Mouse (Mus musculus) spleen, adult 2 months (tissue): ENCODE data around the gene Eme2. TPM values are rescaled to one million over a fixed set of nuclear protein-coding genes. Genes with fewer than 3 reads are reported as not detected.
A peak's percentile ranks its signal among the peaks of the same experiment; 100 is the strongest.

Experiments used
- DNase-seq, 2 experiments: peaks; one replicate each; pipeline versions ENCODE4 v3.0.0 to v3.0.0-alpha.2; 2012 to 2021; ENCODE audit warnings: low spot score in 2 of 2, low read depth in 1 of 2
- H3K27ac ChIP-seq: fragments of 200-500 bp; 2 replicates; pipeline ENCODE4 v1.5.1; 2012; ENCODE audit warnings: low read length, inconsistent platforms; ENCODE audit not compliant: insufficient read depth
- H3K27me3 ChIP-seq: fragments of 200-500 bp; 2 replicates; pipeline ENCODE4 v1.6.1; 2012; ENCODE audit warnings: mild to moderate bottlenecking, moderate library complexity, low read length, inconsistent platforms; ENCODE audit not compliant: control insufficient read depth, insufficient read depth
- H3K36me3 ChIP-seq: fragments of 200-500 bp; 2 replicates; pipeline ENCODE4 v1.6.1; 2012; ENCODE audit warnings: mild to moderate bottlenecking, low read length, inconsistent platforms; ENCODE audit not compliant: control insufficient read depth, insufficient read depth
- H3K4me1 ChIP-seq: fragments of 200-500 bp; 2 replicates; pipeline ENCODE4 v1.6.1; 2011; ENCODE audit warnings: inconsistent platforms; ENCODE audit not compliant: control insufficient read depth, insufficient read depth, insufficient read length
- H3K4me3 ChIP-seq: fragments of 200-500 bp; 2 replicates; pipeline ENCODE4 v1.5.1; 2011; ENCODE audit warnings: mild to moderate bottlenecking, inconsistent platforms; ENCODE audit not compliant: insufficient read depth, insufficient read length; ENCODE audit errors: extremely low read depth
- CTCF ChIP-seq: fragments of 200-500 bp; IDR thresholded peaks from 2 replicates; pipeline ENCODE4 v1.5.1; 2011; ENCODE audit warnings: mild to moderate bottlenecking, inconsistent platforms; ENCODE audit not compliant: insufficient read depth, insufficient read length, insufficient replicate concordance; ENCODE audit errors: extremely low read depth
- POLR2A ChIP-seq: fragments of 200-500 bp; IDR thresholded peaks from 2 replicates; pipeline ENCODE4 v1.6.1; 2011; ENCODE audit warnings: low read depth, low read length, inconsistent platforms
- WGBS: fragments of 180-500 bp; shearing (Covaris S2); methylation state at CpG from one replicate; pipeline ENCODE4 v1.1.7; 2018; 5-methylcytosine and 5-hydroxymethylcytosine counted together
- polyA plus RNA-seq: library from polyadenylated mRNA; depleted of rRNA; stranded (reverse); fragments of >200 nt; gene quantifications from 2 replicates; pipeline ENCODE4 v1.2.3, GENCODE M21; 2012

The Eme2 gene
- polyA plus RNA-seq, 1 experiment, result 35.2 TPM

- DNase-seq, result no peak
- TF ChIP-seq POLR2A (no peak), CTCF (no peak)
- H3K4me3 ChIP-seq, result no peak overlapping the region
- peaks cover 55% of the 10 kb centered on the region for H3K36me3 ChIP-seq
- WGBS, result 97% methylated on average over 2 of the region's 2 CpGs
- H3K27me3 ChIP-seq, result no peaks in the 10 kb centered on the region
- H3K4me1 ChIP-seq, result no peaks in the 10 kb centered on the region
- no peak overlapping the region for H3K27ac ChIP-seq
Measured at GRCm38 (mm10) chr17:24907591-24907990, 12.7 kb upstream of the Eme2 start.

GRCm38 (mm10) chr17:24903767-24904166 lies 8.9 kb upstream of the Eme2 start:
- H3K36me3 ChIP-seq, result peaks cover 62% of the 10 kb centered on the region
- H3K27me3 ChIP-seq, result no peaks in the 10 kb centered on the region
- TF ChIP-seq CTCF (no peak), POLR2A (no peak)
- DNase-seq, result no peak
- 94% methylated on average over 9 of the region's 9 CpGs for WGBS
- no peak overlapping the region for H3K4me3 ChIP-seq
- H3K4me1 ChIP-seq, result no peaks in the 10 kb centered on the region
- no peak overlapping the region for H3K27ac ChIP-seq

DNA sequence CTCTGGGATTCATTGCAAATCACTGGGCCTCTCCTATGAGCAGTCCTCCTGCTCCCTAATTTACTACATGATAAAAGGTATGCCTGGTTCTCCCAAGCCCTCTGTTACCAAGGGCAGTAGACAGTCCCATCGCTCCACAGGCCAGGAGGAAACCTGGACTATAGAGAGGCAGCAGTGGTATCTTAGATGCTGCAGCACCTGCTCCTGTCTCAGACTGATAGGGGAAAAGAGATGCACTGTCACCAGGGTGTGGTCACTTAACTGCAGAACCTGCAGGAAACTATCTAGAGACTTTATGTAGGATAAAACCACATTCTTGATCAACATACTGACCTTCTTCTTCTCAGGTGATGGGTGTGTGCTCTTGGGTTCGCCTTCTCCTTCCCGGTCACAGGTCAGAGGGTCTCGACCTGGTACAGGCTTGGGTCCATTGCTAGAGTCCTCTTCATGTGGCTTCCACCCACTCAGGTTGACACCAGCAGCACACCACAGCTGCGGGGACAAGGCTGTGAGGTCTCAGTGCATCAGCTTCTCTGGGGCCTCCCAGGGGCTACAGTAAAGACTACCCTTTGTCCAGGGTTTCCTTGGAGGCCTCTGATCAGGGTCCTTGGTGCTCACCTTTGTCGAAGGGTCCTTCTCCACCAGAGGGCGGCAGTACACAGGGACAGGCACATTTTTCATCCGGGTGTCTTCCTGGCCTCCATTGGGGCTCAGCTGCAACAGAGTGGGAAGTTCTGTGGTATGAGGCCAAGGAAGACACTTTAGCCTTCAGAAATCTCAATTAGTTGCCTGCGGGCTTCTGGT lies 8.0 kb upstream of the Eme2 start:
- 70% methylated on average over 9 of the region's 9 CpGs for WGBS
- Histone ChIP-seq H3K27me3 (no peaks in the 10 kb centered on the region), H3K36me3 (peaks cover 57% of the 10 kb centered on the region), H3K4me1 (no peaks in the 10 kb centered on the region), H3K4me3 (no peak overlapping the region), H3K27ac (peak overlapping the region; percentile 54; the same call in 1 of the 2 replicates)
- peak; percentile 31; the same call in 1 of the 2 replicates for TF ChIP-seq CTCF
- no peak for TF ChIP-seq POLR2A
- no peak for DNase-seq

DNA sequence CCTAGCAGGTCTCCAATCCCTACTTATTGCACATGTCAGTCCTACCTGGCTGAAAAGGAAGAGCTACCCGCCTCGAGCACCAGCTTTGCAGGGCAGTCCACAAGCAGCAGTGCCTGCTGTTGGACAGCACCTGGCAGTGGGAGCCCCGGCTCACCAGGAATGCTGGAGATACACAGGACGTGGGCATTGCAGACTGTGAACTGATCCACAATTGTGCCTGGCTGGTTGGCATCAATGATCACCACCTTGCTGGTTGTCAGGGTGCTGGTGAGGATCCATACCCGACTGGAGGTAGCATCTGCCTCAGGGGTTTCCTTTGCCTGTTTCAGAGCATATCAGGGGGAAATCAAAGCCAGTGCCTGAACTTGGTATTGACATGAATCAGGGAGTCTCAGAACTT lies 7.2 kb upstream of the Eme2 start:
- TF ChIP-seq CTCF (no peak), POLR2A (no peak)
- WGBS, result 88% methylated on average over 5 of the region's 5 CpGs
- H3K27ac ChIP-seq, result no peak overlapping the region
- no peaks in the 10 kb centered on the region for H3K27me3 ChIP-seq
- no peak for DNase-seq
- H3K36me3 ChIP-seq, result peaks cover 52% of the 10 kb centered on the region
- H3K4me3 ChIP-seq, result no peak overlapping the region
- H3K4me1 ChIP-seq, result peaks cover 2% of the 10 kb centered on the region; the same call in 1 of the 2 replicates

DNA sequence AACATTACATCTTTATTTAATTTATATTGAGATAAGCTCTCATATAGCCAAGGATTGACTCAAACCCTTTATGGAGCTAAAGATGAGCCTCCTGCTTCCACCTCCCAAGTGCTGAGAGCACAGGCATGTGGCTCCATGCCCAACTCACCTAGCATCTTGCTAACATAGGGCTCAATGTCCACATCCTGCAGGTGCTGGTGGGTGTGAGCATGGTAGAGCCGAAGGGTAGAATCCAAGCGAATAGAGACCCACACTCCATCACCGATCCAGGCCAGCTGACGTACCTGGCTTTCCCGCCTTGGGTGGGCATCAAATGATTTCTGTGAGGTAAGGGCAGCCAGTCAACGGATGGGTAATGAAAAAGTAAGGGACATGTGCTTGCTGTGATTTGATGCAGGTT lies 5.1 kb upstream of the Eme2 start:
- Histone ChIP-seq H3K4me3 (no peak overlapping the region), H3K4me1 (peaks cover 9% of the 10 kb centered on the region; the same call in 1 of the 2 replicates), H3K27ac (no peak overlapping the region), H3K36me3 (peaks cover 45% of the 10 kb centered on the region), H3K27me3 (no peaks in the 10 kb centered on the region)
- no peak for DNase-seq
- no peak for TF ChIP-seq POLR2A
- TF ChIP-seq CTCF, result no peak
- WGBS, result 95% methylated on average over 6 of the region's 6 CpGs

GRCm38 (mm10) chr17:24899153-24899552 lies 4.3 kb upstream of the Eme2 start:
- H3K4me1 ChIP-seq, result peaks cover 13% of the 10 kb centered on the region
- H3K4me3 ChIP-seq, result no peak overlapping the region
- DNase-seq, result no peak
- WGBS, result 93% methylated on average over 5 of the region's 5 CpGs
- no peak overlapping the region for H3K27ac ChIP-seq
- H3K27me3 ChIP-seq, result no peaks in the 10 kb centered on the region
- TF ChIP-seq CTCF, result no peak
- no peak for TF ChIP-seq POLR2A
- H3K36me3 ChIP-seq, result peaks cover 36% of the 10 kb centered on the region

DNA sequence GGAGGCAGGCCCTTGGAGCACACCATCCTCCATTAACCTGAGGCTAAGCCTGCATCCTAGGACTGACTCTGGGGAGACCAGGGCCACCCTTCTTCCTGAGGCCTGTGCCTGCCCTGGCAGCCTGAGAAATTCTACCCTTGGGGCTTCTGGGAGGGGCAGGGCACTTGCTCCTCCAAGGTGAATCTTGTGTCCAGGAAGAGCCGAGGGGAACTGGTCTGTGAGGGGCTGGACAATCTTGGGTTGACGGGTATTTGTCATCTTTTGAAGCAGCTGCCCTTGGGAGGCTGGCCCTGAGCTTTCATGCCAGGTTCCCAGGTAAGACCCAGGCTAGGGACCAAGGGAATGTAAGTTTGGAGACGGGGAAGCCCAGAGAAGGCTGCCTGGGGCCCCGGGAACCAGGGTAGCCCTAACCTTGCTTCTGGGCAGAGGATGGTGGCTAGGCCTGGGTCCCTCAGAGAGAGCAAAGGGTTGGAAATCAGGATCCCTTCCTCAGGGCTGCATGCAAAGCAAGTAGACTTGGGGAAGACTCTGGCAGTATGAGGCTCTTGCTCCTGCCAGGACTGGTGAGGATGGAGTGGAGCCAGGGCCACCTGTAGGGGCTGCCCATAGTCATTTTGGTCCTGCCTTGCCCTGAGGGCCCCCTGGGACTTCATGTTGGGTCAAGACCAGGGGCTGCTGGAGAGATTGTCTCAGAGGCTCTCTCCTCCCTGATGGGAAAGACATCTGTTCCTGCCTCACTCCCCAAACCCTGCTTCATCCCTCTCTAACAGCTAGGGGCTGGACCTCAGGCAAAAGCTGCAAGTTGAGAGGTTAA lies 3.4 kb upstream of the Eme2 start:
- Histone ChIP-seq H3K27me3 (no peaks in the 10 kb centered on the region), H3K27ac (no peak overlapping the region), H3K36me3 (peaks cover 32% of the 10 kb centered on the region), H3K4me1 (peaks cover 14% of the 10 kb centered on the region), H3K4me3 (no peak overlapping the region)
- no peak for DNase-seq
- no peak for TF ChIP-seq POLR2A
- 90% methylated on average over 4 of the region's 4 CpGs for WGBS
